Mouse (Mus musculus) intestine, postnatal 0 days (tissue): ENCODE data around the gene Cdkal1. TPM values are rescaled to one million over a fixed set of nuclear protein-coding genes. Genes with fewer than 3 reads are reported as not detected.

Experiments used
- ATAC-seq: fragments of 200-750 bp; cut with Nextera tagmentation; 2 replicates; pipeline ENCODE4 v1.8.0; 2017; ENCODE audit warnings: mild to moderate bottlenecking, moderate TSS enrichment, moderate library complexity
- H3K27ac ChIP-seq: fragments of 300-500 bp; sonication (generic); 2 replicates; pipeline ENCODE4 v1.5.1; 2014; ENCODE audit warnings: mild to moderate bottlenecking, low read depth, low read length, moderate library complexity
- H3K27me3 ChIP-seq: fragments of 300-500 bp; sonication (generic); replicated peaks from 2 replicates; pipeline ENCODE4 v1.6.1; 2014; ENCODE audit warnings: low read length, mixed read lengths; ENCODE audit not compliant: control insufficient read depth, insufficient read depth
- H3K36me3 ChIP-seq: fragments of 300-500 bp; sonication (generic); 2 replicates; pipeline ENCODE4 v1.6.1; 2014; ENCODE audit warnings: mild to moderate bottlenecking, moderate library complexity; ENCODE audit not compliant: control insufficient read depth, insufficient read depth
- H3K4me1 ChIP-seq: fragments of 300-500 bp; sonication (generic); replicated peaks from 2 replicates; pipeline ENCODE4 v1.6.1; 2014; ENCODE audit warnings: antibody characterized with exemption, low read length, mixed read lengths; ENCODE audit not compliant: control insufficient read depth, insufficient read depth
- H3K4me2 ChIP-seq: fragments of 300-500 bp; sonication (generic); replicated peaks from 2 replicates; pipeline ENCODE4 v1.6.1; 2014; ENCODE audit warnings: low read depth, mild to moderate bottlenecking, moderate library complexity
- H3K4me3 ChIP-seq: fragments of 300-500 bp; sonication (generic); 2 replicates; pipeline ENCODE4 v1.5.1; 2014; ENCODE audit warnings: low read depth, low read length
- H3K9ac ChIP-seq: fragments of 300-500 bp; sonication (generic); 2 replicates; pipeline ENCODE4 v1.6.1; 2014; ENCODE audit warnings: mild to moderate bottlenecking, low read depth, low read length
- H3K9me3 ChIP-seq: fragments of 300-500 bp; sonication (generic); 2 replicates; pipeline ENCODE4 v1.6.1; 2016; ENCODE audit warnings: mixed run types; ENCODE audit not compliant: control insufficient read depth
- CTCF ChIP-seq: sonication (generic); IDR thresholded peaks from 2 replicates; pipeline ENCODE4 v1.5.1; 2016; ENCODE audit warnings: low read depth, mild to moderate bottlenecking, control low read depth, antibody characterized with exemption, moderate library complexity
- WGBS: fragments of 180-500 bp; shearing (Covaris S2); extraction: QIAGEN DNeasy Blood & Tissue Kit; methylation state at CpG from one replicate; pipeline ENCODE4 v1.1.7; 2014; 5-methylcytosine and 5-hydroxymethylcytosine counted together
- polyA plus RNA-seq: library from polyadenylated mRNA; unstranded; fragments of >200 nt; fragmentation: Nextera tagmentation; extraction: Ambion mirVana; gene quantifications from 2 replicates; pipeline ENCODE4 v1.2.1, GENCODE M21; 2015

The Cdkal1 gene
- polyA plus RNA-seq, 1 experiment from 2014 or later = 13.5 TPM

- Histone ChIP-seq H3K4me2 (no peak overlapping the region), H3K27me3 (no peaks in the 10 kb centered on the region), H3K9ac (no peak overlapping the region), H3K4me1 (no peaks in the 10 kb centered on the region), H3K27ac (no peak overlapping the region), H3K9me3 (no peaks in the 10 kb centered on the region), H3K36me3 (no peaks in the 10 kb centered on the region), H3K4me3 (no peak overlapping the region)
- no peak for TF ChIP-seq CTCF
- no peak for ATAC-seq
- 87% methylated on average over 8 of the region's 8 CpGs for whole genome bisulfite sequencing
Observed at GRCm38 (mm10) chr13:29823487-29823886, 32.0 kb downstream of the Cdkal1 start.

DNA sequence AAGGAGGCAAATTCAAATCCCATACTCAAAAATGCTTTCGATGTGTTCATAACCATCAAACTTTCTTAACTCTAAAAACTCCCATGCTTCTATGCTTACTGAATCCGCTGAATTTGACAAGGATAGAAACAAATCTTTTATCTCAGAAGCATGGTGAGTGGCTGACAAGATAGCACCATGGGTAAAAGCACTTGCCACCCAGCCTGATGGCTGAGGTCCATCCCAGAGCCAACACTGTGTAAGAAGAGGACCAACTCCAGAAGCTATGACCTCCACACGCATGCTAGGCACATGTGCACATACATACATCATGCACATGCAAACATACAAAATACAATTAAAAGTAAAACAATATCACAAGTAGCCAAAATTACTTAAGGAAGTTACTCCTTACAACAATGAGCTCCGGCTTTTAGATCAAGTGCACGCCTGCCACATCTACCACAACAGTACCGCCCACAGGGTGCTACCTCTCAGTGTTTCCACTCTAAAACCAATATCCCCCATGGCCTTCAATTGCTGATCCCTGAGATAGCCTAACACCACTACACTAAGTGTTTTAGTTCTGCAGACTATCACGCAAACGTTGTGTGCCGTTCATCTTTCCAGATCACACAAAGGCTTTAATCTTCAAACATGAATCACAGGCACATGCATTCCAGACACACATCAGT is 35.4 kb downstream of the Cdkal1 start:
- H3K27ac ChIP-seq = no peak overlapping the region
- WGBS = 86% methylated on average over 9 of the region's 9 CpGs
- no peak overlapping the region for H3K4me2 ChIP-seq
- H3K36me3 ChIP-seq = no peaks in the 10 kb centered on the region
- H3K9ac ChIP-seq = no peak overlapping the region
- no peaks in the 10 kb centered on the region for H3K4me1 ChIP-seq
- no peak for TF ChIP-seq CTCF
- no peaks in the 10 kb centered on the region for H3K27me3 ChIP-seq
- no peak for ATAC-seq
- no peaks in the 10 kb centered on the region for H3K9me3 ChIP-seq
- H3K4me3 ChIP-seq = no peak overlapping the region

GRCm38 (mm10) chr13:29819147-29819546 is 36.3 kb downstream of the Cdkal1 start:
- 86% methylated on average over 3 of the region's 3 CpGs for WGBS
- H3K36me3 ChIP-seq = no peaks in the 10 kb centered on the region
- no peak overlapping the region for H3K4me3 ChIP-seq
- H3K9ac ChIP-seq = no peak overlapping the region
- no peaks in the 10 kb centered on the region for H3K4me1 ChIP-seq
- no peak for ATAC-seq
- no peak overlapping the region for H3K27ac ChIP-seq
- no peaks in the 10 kb centered on the region for H3K9me3 ChIP-seq
- no peaks in the 10 kb centered on the region for H3K27me3 ChIP-seq
- no peak overlapping the region for H3K4me2 ChIP-seq
- TF ChIP-seq CTCF = 0 out of 2 replicates have a peak, but pooled peaks have one; percentile 16

DNA sequence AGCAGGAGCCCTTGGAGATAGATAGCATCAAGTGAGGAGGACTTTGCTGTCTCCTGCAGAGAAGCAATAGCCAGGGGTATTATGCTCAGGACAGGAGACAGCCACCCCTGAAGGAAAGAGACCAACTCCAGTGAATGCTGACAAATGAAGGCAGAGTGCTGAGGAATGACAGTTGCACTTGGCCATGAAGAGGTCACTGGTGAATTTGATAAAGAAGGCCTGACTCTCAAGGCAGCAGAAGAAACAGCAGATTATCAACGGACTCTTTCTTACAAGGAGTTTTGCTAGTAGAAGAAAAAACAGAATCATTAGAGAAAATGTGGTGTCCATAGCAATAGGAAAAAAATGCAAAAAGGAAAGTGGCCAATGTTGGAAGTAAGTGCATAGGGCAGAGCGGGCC is 37.2 kb downstream of the Cdkal1 start:
- no peak overlapping the region for H3K4me3 ChIP-seq
- H3K9me3 ChIP-seq = no peaks in the 10 kb centered on the region
- 87% methylated on average over 2 of the region's 2 CpGs for whole genome bisulfite sequencing
- no peaks in the 10 kb centered on the region for H3K36me3 ChIP-seq
- no peaks in the 10 kb centered on the region for H3K4me1 ChIP-seq
- no peak overlapping the region for H3K9ac ChIP-seq
- ATAC-seq = no peak
- no peak overlapping the region for H3K4me2 ChIP-seq
- no peak overlapping the region for H3K27ac ChIP-seq
- no peaks in the 10 kb centered on the region for H3K27me3 ChIP-seq
- no peak for TF ChIP-seq CTCF

DNA sequence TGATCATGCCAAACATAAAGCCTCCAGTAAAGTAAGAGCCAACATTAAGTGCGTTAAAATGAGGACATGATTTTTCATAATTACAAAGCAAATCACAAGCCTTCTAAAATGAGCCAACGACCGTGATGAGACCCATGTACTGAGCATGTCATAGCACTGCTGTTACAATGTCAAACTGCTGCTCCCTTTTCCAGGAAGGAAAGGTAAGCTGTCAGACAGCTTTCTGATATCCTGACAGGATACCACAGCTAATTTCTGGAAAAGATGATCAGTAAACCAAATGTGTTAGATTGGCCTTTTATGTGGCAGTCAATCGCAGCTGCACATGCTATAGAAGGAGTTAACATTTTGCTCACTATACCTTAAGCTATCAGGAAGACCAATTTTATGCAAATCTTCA is 44.7 kb downstream of the Cdkal1 start:
- Histone ChIP-seq H3K4me1 (no peaks in the 10 kb centered on the region), H3K9ac (no peak overlapping the region), H3K27me3 (no peaks in the 10 kb centered on the region), H3K9me3 (no peaks in the 10 kb centered on the region), H3K27ac (no peak overlapping the region), H3K4me3 (no peak overlapping the region), H3K4me2 (no peak overlapping the region), H3K36me3 (no peaks in the 10 kb centered on the region)
- no peak for ATAC-seq
- no peak for TF ChIP-seq CTCF
- WGBS = 86% methylated on average over 4 of the region's 4 CpGs

- ATAC-seq = no peak
- WGBS = 89% methylated on average over 3 of the region's 3 CpGs
Observed at GRCm38 (mm10) chr13:29808383-29808782, 47.1 kb downstream of the Cdkal1 start.

More at GRCm38 (mm10) chr13:29808383-29808782, 47.1 kb downstream of the Cdkal1 start:
- no peak overlapping the region for H3K9ac ChIP-seq
- H3K4me1 ChIP-seq = no peaks in the 10 kb centered on the region
- H3K27me3 ChIP-seq = no peaks in the 10 kb centered on the region
- TF ChIP-seq CTCF = no peak
- H3K4me3 ChIP-seq = no peak overlapping the region
- H3K36me3 ChIP-seq = no peaks in the 10 kb centered on the region
- H3K4me2 ChIP-seq = no peak overlapping the region
- H3K9me3 ChIP-seq = no peaks in the 10 kb centered on the region
- no peak overlapping the region for H3K27ac ChIP-seq
